21 mouse cellular contexts compared by ENCODE assay signal in the genomic region with DNA sequence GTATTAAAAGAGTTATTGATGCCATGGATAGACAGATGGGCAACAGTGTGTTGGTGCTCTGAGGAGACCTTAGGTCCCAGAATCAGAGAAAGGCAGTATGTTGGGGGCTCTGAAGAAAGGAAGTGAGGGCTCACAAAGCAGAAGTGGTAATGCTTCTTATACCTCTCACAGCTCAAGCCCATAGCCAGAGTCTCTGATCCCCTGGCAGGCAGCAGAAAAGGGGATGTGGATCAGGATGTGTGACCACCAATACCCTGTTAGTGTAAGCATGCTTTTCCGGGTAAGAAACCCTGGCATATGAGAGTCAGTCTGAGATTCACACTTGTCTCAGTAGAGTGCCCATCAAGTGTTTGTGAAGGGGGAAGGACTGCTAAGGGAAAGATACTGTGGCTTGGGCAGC.
"Had no signal": no experiment of that assay in that cellular context is flagged by ENCODE, and none has a peak within 500 bp of the region (broad histone marks: within the 10 kb centered on the region; RNA-seq: fewer than 3 reads in every experiment).

No protein-coding gene starts in this region.

- H3K36me3 ChIP-seq: kidney, embryonic 15.5 days; midbrain, embryonic 10.5 days; midbrain, embryonic 13.5 days; neural tube, embryonic 13.5 days had no signal

- DNase-seq: kidney, adult 11 months; kidney, adult 8-10 months; kidney, postnatal 10 days; kidney, postnatal 36 days; liver, postnatal 0 days; lung, embryonic 14.5 days; lung, postnatal 36 days; retina, postnatal 1 day; right cerebral cortex, postnatal 25 days; spleen, adult 18-20 months; thymus, adult 18-20 months; thymus, postnatal 4 days had no signal

- H3K27me3 ChIP-seq: kidney, embryonic 15.5 days; midbrain, embryonic 13.5 days had no signal

- H3K9ac ChIP-seq: kidney, embryonic 15.5 days; liver, embryonic 14.5 days; liver, postnatal 0 days; lung, embryonic 14.5 days; midbrain, embryonic 13.5 days; neural tube, embryonic 13.5 days had no signal

- H3K27ac ChIP-seq: kidney, embryonic 15.5 days; liver, embryonic 14.5 days; midbrain, embryonic 10.5 days; midbrain, embryonic 13.5 days; neural tube, embryonic 13.5 days had no signal

- H3K9me3 ChIP-seq: kidney, embryonic 15.5 days; megakaryocyte, embryonic 14.5 days; midbrain, embryonic 10.5 days; midbrain, embryonic 13.5 days; neural tube, embryonic 13.5 days had no signal

- ATAC-seq: liver, postnatal 0 days; lung, postnatal 0 days; midbrain, embryonic 13.5 days; midbrain, embryonic 16.5 days had no signal

- H3K4me3 ChIP-seq: kidney, embryonic 15.5 days; megakaryocyte, embryonic 14.5 days; midbrain, embryonic 10.5 days; midbrain, embryonic 13.5 days; myocyte; neural tube, embryonic 13.5 days had no signal
